Mouse (Mus musculus) forebrain, embryonic 10.5 days (tissue): ENCODE data around the gene Kcnt1. TPM values are rescaled to one million over a fixed set of nuclear protein-coding genes. Genes with fewer than 3 reads are reported as not detected.

Experiments
- DNase-seq: peaks from one replicate; pipeline ENCODE4 v3.0.0-alpha.2; 2017; ENCODE audit warnings: low spot score; ENCODE audit errors: extremely low spot score
- H3K27ac ChIP-seq: fragments of 300-500 bp; sonication (generic); 2 replicates; pipeline ENCODE4 v1.5.1; 2016; ENCODE audit warnings: mild to moderate bottlenecking
- H3K27me3 ChIP-seq: fragments of 300-500 bp; sonication (generic); 2 replicates; pipeline ENCODE4 v1.6.1; 2016; ENCODE audit warnings: mild to moderate bottlenecking; ENCODE audit not compliant: poor library complexity, severe bottlenecking
- H3K36me3 ChIP-seq: fragments of 300-500 bp; sonication (generic); replicated peaks from 2 replicates; pipeline ENCODE4 v1.6.1; 2016; ENCODE audit warnings: mild to moderate bottlenecking, moderate library complexity
- H3K4me1 ChIP-seq: fragments of 300-500 bp; sonication (generic); 2 replicates; pipeline ENCODE4 v1.6.1; 2016
- H3K4me3 ChIP-seq: fragments of 300-500 bp; sonication (generic); 2 replicates; pipeline ENCODE4 v1.5.1; 2016; ENCODE audit warnings: mild to moderate bottlenecking, moderate library complexity
- H3K9me3 ChIP-seq: fragments of 300-500 bp; sonication (generic); 2 replicates; pipeline ENCODE4 v1.6.1; 2016; ENCODE audit warnings: mild to moderate bottlenecking, moderate library complexity
- WGBS: fragments of 180-500 bp; shearing (Covaris S2); methylation state at CpG from one replicate; pipeline ENCODE4 v1.1.7; 2016; 5-methylcytosine and 5-hydroxymethylcytosine counted together
- polyA plus RNA-seq: library from polyadenylated mRNA; unstranded; fragments of >200 nt; fragmentation: Nextera tagmentation; extraction: Ambion mirVana; gene quantifications from 2 replicates; pipeline ENCODE4 v1.2.1, GENCODE M21; 2016

Kcnt1 gene
- polyA plus RNA-seq, 1 experiment from 2014 or later, result 0.40 TPM

DNA sequence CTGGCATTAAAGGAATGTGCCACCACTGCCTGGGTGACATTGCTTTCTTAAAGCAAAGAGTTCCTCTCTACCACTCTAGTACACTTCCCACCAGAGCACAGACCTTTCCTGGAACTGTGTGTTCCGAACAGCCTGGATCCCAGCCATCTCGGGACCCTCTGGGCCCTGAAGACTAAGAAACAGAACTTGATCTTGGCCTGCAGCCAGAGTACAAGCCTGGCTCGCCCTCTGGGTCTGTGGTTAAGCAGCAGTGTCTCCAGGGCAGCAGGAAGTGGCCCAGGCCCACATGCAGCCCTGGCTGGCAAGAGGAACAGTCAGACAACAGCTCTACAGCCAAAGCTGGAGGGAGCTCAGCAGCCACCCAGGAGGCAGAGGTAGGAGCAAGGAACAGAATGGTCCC is 10.9 kb upstream of the Kcnt1 start:
- H3K4me1 ChIP-seq, result no peaks in the 10 kb centered on the region
- 76% methylated on average over 3 of the region's 3 CpGs for WGBS
- no peak overlapping the region for H3K27ac ChIP-seq
- DNase-seq, result no peak
- H3K27me3 ChIP-seq, result no peaks in the 10 kb centered on the region
- H3K4me3 ChIP-seq, result no peak overlapping the region
- no peaks in the 10 kb centered on the region for H3K36me3 ChIP-seq
- no peaks in the 10 kb centered on the region for H3K9me3 ChIP-seq

DNA sequence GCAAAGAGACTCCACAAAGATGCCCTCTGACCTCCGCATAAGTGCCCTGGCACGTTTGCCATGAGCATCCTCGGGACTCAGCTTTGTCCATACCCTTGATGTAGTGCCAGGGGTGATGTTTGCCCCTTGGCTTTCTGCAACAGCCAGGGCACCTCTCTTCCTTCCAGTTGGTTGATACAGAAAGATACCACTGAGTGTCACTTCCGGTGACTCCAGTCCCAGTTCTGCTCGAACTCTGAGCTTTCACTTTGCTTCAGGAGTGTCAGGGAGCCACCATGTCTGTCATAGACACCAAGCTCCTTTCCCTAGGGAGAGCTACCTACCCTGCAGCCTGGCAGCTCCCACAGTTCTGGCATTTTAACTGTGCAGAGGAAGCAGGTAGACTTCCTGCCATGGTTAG is 9.5 kb upstream of the Kcnt1 start:
- no peak overlapping the region for H3K27ac ChIP-seq
- no peak for DNase-seq
- WGBS, result 83% methylated on average over 5 of the region's 5 CpGs
- no peaks in the 10 kb centered on the region for H3K9me3 ChIP-seq
- H3K36me3 ChIP-seq, result no peaks in the 10 kb centered on the region
- no peaks in the 10 kb centered on the region for H3K27me3 ChIP-seq
- H3K4me3 ChIP-seq, result no peak overlapping the region
- no peaks in the 10 kb centered on the region for H3K4me1 ChIP-seq

DNA sequence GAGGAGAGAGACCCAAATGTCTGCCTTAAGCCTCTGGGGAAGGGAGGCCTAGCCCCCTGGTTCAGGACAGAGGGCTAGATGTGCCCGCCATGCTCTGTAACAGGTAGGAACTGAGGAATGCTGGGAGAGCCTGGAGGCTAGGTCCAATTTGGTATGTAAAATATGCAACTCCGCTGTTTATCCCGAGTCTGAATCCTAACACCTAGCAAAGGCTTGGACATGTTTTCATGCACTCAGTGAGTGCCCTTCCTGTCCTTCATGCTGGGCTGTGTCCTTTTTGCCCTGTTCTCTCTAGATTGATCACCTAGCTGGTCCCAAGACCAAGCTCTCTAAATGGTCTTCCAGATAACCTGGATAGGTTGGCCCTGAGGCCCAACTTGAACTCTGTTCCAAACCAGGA is 3.6 kb upstream of the Kcnt1 start:
- H3K36me3 ChIP-seq, result no peaks in the 10 kb centered on the region
- no peak overlapping the region for H3K27ac ChIP-seq
- no peak for DNase-seq
- H3K9me3 ChIP-seq, result no peaks in the 10 kb centered on the region
- 80% methylated on average over 3 of the region's 3 CpGs for WGBS
- peaks cover 18% of the 10 kb centered on the region for H3K4me1 ChIP-seq
- peaks cover 33% of the 10 kb centered on the region for H3K27me3 ChIP-seq
- H3K4me3 ChIP-seq, result no peak overlapping the region

DNA sequence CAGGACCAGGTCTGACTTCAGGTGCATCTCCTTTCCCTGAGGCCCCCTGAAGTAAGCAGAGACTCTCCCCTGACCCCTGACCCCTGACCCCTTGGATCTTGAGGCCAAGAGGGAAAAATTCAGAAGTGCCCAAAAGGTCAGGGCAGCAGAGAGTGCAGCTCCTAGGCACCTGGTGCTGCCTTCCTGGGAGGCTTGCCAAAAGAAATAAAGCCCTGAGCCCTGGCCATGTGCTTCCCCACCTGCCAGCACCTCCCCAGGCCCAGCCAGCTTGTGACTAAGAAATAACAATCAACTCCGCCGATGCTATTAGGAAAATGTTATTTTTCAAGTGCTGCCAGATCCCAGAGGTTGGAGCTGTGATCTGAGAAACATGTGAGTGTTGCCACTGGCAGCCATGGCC is 1.5 kb upstream of the Kcnt1 start:
- DNase-seq, result no peak
- no peaks in the 10 kb centered on the region for H3K9me3 ChIP-seq
- H3K27ac ChIP-seq, result no peak overlapping the region
- peaks cover 53% of the 10 kb centered on the region for H3K27me3 ChIP-seq
- 93% methylated on average over 2 of the region's 2 CpGs for WGBS
- H3K4me1 ChIP-seq, result peaks cover 18% of the 10 kb centered on the region
- no peak overlapping the region for H3K4me3 ChIP-seq
- no peaks in the 10 kb centered on the region for H3K36me3 ChIP-seq

DNA sequence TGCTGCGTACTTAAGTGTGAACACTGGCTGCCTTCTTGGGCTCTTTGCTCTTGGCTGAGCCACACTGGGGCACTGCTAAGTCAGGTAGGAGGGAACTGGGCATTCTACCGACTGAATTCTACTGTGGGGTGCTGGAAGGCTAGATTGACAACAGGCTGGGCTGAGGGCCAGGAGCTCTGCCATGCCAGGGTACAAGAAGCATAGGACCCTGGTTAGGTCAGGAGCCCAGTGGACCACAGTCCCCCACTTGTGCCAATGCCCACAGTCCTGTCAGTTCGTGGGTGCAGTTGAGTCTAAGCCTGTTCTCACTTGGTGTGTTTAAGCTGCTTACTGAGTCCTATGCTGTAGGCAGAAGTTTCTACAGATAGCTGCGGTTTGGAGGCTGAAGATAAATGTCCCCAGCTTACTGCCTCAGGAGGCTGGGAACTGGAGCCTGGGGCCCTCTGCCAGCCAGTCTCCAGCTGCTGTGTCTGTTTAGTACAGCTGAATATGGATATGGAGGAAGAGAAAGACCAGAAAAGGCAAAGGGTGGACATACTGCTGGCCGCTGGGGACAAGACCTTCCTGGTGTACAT is 751 bp upstream of the Kcnt1 start:
- 66% methylated on average over 5 of the region's 5 CpGs for WGBS
- Histone ChIP-seq H3K4me1 (peaks cover 18% of the 10 kb centered on the region), H3K27ac (no peak overlapping the region), H3K27me3 (peaks cover 53% of the 10 kb centered on the region), H3K4me3 (peak overlapping the region; percentile 70), H3K36me3 (no peaks in the 10 kb centered on the region), H3K9me3 (no peaks in the 10 kb centered on the region)
- no peak for DNase-seq

DNA sequence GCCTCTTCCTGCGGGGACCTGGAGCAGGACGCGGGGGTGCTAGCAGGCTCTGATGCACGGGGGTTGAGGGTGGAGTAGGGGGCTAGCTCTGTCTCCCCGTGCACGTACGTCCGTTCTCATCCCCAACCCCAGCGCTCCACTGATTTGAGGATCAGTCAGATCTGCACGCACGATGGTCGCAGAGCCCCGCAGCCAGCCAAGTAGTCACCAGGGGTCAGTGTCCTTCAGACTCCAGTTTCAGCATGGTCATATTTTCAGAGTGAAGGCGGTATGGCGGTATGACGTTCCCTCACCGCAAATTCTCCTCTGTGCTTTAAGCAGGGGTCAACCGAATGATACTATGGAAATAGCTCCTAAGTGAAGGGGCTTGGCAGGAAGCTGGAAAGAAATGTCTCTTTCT is 696 bp downstream of the Kcnt1 start:
- peak; percentile 17 for DNase-seq
- H3K27ac ChIP-seq, result no peak overlapping the region
- H3K27me3 ChIP-seq, result peaks cover 53% of the 10 kb centered on the region

DNA sequence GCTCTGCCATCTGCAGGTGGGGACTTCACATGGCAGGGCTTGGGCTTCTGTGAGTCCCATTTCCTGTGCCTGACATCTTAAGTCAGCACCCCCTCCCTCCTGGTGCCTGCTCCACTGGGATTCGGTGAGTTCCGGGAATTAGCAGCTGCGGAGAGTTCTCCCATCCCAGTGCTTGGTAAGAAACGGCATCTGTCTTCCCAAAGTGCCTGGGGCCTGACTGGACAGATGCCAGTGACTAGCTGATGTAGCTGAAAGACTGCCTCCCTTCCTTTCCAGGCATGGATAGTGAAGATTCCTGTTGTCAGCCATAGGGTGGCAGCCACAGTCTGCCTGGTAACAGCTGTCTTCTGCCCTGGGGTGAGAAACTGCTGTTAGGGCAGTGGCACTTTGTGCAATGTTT is 1.9 kb downstream of the Kcnt1 start:
- DNase-seq, result no peak
- Histone ChIP-seq H3K27ac (no peak overlapping the region), H3K4me1 (peaks cover 18% of the 10 kb centered on the region), H3K36me3 (no peaks in the 10 kb centered on the region), H3K4me3 (no peak overlapping the region), H3K27me3 (peaks cover 53% of the 10 kb centered on the region), H3K9me3 (no peaks in the 10 kb centered on the region)
- 24% methylated on average over 4 of the region's 4 CpGs for WGBS

More for the DNA sequence above, 696 bp downstream of the Kcnt1 start:
- 6% methylated on average over 18 of the region's 18 CpGs for WGBS
- H3K4me1 ChIP-seq, result peaks cover 18% of the 10 kb centered on the region
- H3K9me3 ChIP-seq, result no peaks in the 10 kb centered on the region
- H3K36me3 ChIP-seq, result no peaks in the 10 kb centered on the region
- peak overlapping the region; percentile 70 for H3K4me3 ChIP-seq

DNA sequence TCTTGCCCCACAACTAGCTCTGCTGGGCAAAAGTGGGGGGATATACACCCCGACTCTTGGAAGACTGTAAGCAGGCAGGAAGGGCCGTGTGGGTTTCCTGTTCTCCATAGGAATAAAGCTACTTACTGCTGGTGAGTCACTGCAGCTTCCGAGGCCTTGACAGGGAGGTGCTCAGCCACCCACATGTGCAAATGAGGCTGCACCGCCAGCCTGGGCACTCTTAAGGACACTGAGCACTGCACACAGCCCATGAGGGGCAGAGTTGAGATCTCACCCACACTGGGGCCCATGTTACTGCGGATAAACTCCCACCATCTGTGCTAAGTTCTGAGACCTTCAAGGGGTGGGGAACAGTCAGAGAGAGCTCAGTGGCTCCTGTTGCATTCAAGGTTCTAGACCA is 3.1 kb downstream of the Kcnt1 start:
- peaks cover 52% of the 10 kb centered on the region for H3K27me3 ChIP-seq
- H3K9me3 ChIP-seq, result no peaks in the 10 kb centered on the region
- no peak overlapping the region for H3K27ac ChIP-seq
- no peak for DNase-seq
- peaks cover 18% of the 10 kb centered on the region for H3K4me1 ChIP-seq
- 72% methylated on average over 5 of the region's 5 CpGs for WGBS
- no peak overlapping the region for H3K4me3 ChIP-seq
- no peaks in the 10 kb centered on the region for H3K36me3 ChIP-seq

DNA sequence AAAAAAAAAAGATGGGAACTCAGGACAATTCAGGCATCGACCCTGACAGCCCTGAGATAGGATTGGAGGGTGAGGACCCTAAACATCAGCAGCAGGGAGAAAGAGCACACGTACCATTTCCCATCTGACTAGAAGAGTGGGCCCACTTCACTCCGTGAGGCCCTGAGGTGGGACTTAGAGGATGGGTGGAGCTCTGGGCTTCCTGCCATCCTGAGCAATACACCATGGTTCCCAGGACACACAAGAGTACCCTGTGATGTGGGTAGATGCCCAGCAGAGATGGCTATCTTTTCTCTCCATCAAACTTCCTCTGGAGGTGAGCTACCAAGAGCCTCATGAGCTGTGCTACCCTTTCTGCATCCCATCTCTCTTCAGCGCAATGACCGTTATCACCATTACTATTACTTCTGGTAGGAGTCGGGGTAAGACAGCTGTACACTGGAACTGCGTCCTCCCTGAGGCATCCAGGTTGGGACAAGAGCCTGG is 13.8 kb downstream of the Kcnt1 start:
- no peak for DNase-seq

DNA sequence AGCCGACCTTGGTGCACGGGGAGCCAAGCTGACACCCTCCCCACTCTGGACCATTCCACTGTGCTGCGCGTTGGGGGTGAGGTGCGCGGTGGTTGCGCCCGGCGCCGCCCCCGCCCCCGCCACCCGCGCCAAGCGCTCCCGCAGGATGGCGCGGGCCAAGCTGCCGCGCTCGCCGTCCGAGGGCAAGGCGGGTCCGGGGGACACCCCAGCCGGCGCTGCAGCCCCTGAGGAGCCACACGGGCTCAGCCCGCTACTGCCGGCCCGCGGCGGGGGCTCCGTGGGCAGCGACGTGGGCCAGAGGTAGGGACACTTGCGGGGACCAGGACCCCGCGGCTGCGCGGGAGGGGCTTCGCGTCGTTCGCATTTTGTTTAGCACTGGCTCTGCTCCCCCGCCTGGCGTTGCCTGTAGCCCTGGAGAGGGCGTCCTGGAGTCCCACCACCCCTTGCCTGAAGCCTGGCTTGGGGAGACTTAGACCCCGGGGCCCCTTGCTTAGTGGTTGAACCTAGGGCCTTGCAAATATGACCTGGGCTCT is 14.3 kb downstream of the Kcnt1 start:
- 3% methylated on average over 49 of the region's 49 CpGs for WGBS
- Histone ChIP-seq H3K4me1 (peaks cover 10% of the 10 kb centered on the region), H3K27me3 (peaks cover 45% of the 10 kb centered on the region), H3K4me3 (peak overlapping the region; percentile 60), H3K27ac (peak overlapping the region; percentile 78), H3K9me3 (no peaks in the 10 kb centered on the region), H3K36me3 (no peaks in the 10 kb centered on the region)
- no peak for DNase-seq

More for the DNA sequence above, 13.8 kb downstream of the Kcnt1 start:
- Histone ChIP-seq H3K9me3 (no peaks in the 10 kb centered on the region), H3K27me3 (peaks cover 45% of the 10 kb centered on the region), H3K4me1 (peaks cover 10% of the 10 kb centered on the region), H3K4me3 (peak overlapping the region; percentile 60), H3K36me3 (no peaks in the 10 kb centered on the region), H3K27ac (peak overlapping the region; percentile 78; the same call in 1 of the 2 replicates)
- WGBS, result 27% methylated on average over 7 of the region's 7 CpGs

DNA sequence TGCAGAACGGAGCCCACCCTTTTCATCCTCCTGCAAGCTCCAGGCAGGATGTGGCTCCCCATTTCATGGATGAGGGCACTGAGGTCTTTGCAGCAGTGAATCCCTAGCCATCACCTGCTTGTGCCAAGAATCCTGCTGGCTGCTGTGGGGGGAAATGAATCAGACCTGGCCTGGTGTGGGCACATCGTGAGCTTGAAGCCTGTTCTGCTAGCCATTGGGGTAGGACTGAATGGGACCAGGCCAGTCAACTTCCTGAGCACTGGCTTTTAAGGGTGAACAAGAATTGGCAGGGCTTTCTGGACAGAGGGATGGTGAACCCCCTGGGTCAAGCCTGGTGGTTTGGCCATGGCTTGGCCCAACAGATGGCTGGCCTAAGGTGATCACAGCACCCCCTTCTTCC is 15.0 kb downstream of the Kcnt1 start:
- Histone ChIP-seq H3K27ac (no peak overlapping the region), H3K27me3 (peaks cover 45% of the 10 kb centered on the region), H3K36me3 (no peaks in the 10 kb centered on the region), H3K4me3 (no peak overlapping the region), H3K9me3 (no peaks in the 10 kb centered on the region), H3K4me1 (peaks cover 10% of the 10 kb centered on the region)
- WGBS, result 76% methylated on average over 2 of the region's 2 CpGs
- no peak for DNase-seq

DNA sequence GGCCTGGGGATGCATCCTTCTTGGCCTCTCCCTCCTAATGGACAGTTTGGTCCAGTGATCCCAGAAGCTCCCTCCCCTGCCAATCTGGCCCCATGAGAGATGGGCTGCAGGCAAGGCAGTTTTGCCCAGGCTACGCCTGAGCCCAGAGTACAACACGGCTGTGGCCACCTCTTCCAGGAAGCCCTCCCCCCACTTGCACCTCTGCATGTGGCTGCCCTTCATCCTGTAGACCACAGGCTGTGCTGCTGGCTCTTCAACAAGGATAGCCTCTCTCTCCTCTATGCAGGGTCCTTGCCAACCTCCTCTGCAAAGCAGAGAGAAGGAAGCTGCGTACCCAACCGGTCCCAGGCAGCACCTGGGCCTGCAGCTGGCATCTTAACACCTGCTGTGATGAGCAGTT is 15.5 kb downstream of the Kcnt1 start:
- no peak for DNase-seq
- no peak overlapping the region for H3K4me3 ChIP-seq
- peaks cover 45% of the 10 kb centered on the region for H3K27me3 ChIP-seq
- H3K9me3 ChIP-seq, result no peaks in the 10 kb centered on the region
- H3K36me3 ChIP-seq, result no peaks in the 10 kb centered on the region
- WGBS, result 81% methylated on average over 4 of the region's 4 CpGs
- peaks cover 10% of the 10 kb centered on the region for H3K4me1 ChIP-seq
- no peak overlapping the region for H3K27ac ChIP-seq

DNA sequence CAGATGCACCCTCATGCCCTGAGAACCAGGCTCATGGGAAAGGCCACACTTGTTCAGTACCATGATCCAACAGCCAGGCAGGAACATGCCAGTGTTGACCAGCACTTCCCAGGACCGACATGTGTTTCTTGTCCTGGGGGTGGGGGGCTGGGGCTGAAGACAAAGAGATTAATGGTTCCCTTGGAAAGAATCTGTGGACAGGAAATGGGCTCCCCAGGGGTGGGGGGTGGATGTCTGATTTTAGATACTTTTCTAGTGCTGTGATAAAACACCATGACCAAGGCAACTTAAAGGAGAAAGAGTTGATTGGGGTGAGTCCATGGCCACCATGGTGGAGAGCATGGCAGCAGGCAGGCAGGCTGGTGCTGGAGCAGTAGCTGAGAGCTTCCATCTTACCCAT is 18.7 kb downstream of the Kcnt1 start:
- H3K27me3 ChIP-seq, result peaks cover 25% of the 10 kb centered on the region
- no peak overlapping the region for H3K27ac ChIP-seq
- peaks cover 9% of the 10 kb centered on the region for H3K4me1 ChIP-seq
- H3K36me3 ChIP-seq, result no peaks in the 10 kb centered on the region
- DNase-seq, result no peak
- 56% methylated on average over 1 of the region's 1 CpGs for WGBS
- H3K9me3 ChIP-seq, result no peaks in the 10 kb centered on the region
- no peak overlapping the region for H3K4me3 ChIP-seq
